Mouse (Mus musculus) cerebellum, postnatal 4 days (tissue): ENCODE results near the gene Ror2.

ENCODE experiments used
- DNase-seq, 2 experiments: peaks; one replicate each; pipeline ENCODE4 v3.0.0; 2022; ENCODE audit warnings: low spot score in 2 of 2, mixed read lengths in 1 of 2

Ror2 gene

DNA sequence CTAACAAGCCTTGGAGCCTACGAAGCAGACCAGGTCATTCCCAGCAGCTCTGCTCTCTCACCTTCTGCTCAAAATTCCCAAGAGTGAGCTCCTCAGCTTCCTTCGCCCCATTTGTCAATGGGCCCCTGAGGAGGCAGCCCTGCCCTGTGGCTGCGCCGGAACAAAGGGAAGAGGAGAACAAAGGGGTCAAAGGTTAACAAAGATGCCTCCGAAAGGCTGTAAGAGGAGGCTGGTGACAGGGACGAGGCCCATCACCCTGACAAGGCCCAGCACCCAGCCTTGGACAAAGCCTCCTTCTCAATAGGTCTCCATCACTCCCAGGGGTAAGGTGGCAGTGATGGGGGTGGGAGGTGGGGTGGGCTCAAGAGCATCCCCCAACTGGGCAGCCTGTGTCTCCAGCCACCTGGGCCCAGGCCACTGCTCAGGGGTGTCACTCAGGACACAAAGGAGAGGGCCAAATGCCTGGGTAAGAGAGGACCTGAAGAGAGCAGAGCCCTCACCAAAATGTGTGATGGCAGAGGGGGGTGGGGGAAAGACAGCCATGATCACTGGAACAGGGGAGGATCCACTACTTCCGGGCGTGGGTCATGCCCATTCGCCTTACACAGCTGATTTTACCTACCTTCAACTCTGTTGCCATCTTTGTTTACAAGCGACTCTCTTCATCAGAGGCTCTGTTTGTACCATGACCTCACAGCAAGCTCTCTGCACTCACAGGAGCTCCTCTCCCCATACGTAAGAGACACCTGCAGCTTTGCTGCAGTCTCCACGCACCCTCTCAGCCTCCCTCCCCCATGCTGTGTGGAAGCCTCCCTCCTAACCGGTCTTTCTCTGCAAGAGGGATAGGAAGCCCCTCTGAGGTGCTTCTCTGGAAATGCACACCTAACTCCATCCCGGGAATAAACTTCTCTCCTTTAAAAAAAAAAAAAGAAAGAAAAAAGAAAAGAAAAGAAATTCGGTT, 51.8 kb downstream of the Ror2 start:
- no peak for DNase-seq

DNA sequence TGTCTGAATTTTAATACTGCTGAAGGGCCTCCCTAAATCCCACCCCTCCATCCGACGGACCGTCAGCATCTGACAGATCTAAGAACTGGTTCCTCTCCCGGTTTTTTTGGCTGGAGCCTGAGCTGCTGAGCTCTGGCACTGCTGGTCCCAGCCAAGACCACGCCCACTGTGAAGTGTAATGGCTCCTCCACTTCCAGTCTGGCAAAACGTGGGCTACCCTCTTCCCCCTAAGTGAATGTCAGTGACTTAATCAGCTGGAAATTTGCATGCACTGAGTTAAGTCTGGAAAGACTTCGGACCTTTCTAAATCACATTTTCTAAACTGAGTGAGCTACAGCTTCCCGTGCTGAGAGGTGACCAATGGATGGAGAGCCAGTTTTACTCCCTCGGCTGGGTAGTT, 52.5 kb downstream of the Ror2 start:
- peak in 1 of 2 experiments; percentile 65 for DNase-seq

DNA sequence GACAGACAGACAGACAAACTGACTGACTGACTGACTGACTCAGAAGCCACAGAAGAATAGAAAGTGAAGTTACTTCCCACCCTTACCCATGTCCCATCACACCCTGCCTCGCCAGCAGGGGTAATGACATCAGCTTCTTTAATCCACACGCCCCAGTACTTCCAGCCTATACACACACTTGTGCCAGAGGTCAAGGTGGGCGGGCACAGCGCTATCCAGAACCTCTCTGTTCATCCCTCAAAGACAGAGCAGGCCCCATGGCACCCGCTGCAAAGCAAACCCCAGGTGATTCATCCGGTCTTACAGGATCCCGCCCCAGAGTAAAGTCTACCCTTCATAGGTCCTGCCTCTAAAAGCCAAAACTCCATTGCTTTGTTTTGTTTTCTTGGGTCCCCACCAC, 53.5 kb downstream of the Ror2 start:
- DNase-seq: no peak

DNA sequence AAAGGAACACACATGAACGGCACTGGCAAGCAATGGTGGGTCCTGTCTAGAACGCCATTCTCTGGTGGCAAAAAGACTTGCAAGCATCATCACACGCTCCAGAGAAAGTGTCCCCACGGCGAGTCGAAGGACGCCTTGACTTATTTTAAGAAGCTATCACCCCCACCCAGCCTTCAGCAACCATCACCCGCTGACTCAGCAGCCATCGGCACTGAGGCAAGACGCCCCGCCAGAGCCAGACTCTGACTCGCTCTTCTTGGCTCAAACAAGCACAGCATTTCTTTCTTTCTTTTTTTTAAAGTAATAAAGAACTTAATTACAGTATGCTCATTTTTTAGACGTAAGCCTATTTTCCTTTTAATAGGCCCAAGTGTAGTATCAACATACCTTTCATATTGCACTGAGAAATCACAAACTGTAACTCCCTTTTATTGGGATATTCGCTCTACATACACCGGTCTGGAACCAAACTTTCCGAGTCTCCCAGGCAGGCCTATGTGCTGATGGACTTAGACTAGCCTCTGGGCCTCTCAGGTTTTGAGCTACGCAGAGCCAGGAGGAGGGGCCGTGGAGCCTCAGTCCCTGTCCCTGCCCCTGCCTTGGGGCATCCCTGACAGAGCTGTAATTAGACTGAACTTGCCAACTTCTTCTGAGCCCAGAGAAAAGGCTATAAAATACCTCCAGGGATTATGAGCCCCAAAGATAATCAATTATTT, 55.3 kb downstream of the Ror2 start:
- no peak for DNase-seq

DNA sequence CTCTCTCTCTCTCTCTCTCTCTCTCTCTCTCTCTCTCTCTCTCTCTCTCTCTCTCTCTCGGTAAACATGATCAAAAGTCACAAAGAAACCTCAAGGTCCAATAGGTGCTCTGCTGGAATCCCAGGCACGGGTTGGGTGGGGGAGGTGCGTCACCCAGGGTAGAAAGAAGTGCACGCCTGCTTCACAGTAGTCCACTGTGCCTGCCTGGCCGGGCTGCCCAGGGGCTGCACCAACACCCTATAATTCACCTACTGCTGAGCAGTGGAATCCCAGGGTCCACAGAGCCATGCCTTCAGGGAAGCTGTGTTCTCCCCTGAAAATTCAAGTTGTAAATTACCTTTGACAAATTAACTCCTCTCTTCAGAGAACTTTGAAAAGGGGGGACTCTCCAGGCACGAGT, 58.9 kb downstream of the Ror2 start:
- no peak for DNase-seq

DNA sequence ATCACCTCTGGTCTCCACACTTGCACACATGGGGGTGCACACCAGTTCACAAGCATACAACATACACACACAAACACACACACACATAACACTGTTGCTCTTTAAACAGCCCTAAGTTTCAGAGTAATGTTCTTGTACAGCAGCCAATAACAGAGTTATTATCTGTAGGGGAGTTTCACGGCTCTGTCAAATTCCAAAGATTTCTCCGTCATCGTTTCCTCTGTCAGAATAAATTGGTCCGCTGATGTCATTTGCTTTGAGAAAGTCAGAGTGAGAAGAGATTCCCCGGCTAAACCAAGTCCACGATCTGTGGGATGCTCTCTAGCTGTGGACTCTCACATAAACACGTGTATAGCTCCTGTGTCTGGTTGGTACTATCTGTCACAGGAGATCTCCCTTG, 59.5 kb downstream of the Ror2 start:
- no peak for DNase-seq

DNA sequence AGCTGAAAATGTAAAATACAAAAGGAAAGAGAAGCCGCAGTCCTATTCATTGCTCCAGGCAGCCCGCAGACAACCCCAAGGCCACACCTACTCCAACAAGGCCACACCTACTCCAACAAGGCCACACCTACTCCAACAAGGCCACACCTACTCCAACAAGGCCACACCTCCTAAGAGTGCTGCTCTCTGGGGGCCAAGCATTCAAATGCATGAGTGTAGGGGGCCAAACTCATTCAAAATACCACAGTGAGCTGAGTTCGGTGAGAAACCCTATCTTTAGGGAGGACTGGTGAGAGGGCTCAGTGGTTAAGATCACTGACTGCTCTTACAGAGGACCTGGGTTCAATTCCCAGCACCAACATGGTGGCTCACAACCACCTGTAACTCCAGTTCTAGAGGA, 60.0 kb downstream of the Ror2 start:
- no peak for DNase-seq

DNA sequence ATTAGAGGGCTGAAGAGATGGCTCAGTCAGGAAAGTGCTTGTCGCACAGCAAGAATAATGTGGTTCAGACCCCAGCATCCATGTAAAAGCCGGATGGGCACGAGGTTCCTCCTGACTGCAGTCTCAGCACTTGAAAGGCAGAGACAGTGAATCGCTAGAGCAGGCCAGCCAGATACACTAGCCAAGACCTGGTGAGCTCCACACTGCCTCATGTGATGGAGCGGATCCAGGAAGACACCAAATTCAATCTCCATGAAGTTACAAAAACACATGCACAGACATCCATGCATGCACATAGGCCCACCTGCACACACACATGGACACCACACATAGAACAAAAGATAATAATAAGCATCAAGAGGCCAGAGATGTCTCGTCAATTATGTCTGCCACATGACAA, 64.7 kb downstream of the Ror2 start:
- no peak for DNase-seq

DNA sequence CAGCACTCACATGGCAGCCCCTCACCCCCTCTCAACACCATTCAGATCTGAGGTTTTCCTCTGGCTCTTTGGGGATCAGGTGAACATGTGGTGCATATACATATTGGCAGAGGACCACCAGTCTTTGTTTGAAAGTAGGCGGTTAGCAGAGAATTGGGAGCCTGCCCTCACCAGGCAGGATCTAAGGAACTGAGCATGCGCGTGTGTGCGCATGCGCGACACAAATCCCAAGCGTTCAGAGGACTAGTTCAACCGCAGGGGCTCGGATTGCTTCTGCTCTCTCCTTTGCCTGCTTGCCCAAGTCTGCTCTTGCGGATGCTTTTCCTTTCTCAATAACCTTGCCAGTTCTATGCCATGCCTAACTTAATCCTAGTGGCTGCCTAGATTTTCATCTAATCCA, 66.0 kb downstream of the Ror2 start:
- no peak for DNase-seq

DNA sequence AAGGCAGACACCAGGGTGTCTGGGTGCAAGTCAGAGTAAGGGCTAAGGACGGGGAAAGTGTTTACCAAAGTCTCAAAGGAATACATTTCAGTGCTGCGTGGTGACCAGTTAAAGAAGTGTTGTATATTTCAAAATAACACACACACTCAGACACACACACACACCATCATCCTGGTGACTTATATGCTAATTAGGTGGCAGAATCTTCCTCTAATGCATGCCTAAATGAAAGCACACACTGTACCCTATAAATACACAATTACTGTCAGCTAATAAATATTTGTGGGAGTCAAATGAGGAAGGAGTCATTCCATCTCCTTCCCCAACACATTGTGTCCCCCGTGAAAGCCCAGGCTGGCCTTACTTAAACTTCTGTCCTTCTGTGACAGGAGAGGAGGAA, 66.5 kb downstream of the Ror2 start:
- no peak for DNase-seq

DNA sequence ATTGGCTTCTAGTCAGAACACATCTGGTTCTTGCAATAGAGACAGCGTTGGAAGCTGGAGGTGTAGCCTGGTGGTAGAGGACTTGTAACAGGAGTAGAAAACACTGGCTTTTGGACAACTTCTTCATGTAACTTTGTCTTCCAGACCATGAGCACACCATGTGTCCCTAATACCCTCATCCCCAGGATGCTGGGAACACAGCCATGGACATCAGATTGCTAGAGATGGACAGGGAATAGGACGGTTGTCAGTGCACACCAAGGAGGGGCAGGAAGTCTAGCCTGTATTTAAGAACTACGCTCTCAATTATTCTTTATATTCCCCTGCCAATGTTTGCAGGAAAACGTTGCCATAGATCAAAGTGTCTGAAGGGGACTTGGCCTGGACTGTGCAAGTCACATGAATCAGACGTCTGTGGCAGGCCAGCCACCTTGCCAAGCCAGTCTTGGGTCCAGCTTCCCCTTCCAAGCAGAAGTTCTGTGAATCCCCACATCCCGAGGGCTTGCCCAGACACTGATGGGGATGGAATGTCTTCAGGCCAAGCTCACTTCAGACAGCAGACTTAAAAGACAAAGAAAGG, 68.4 kb downstream of the Ror2 start:
- no peak for DNase-seq

DNA sequence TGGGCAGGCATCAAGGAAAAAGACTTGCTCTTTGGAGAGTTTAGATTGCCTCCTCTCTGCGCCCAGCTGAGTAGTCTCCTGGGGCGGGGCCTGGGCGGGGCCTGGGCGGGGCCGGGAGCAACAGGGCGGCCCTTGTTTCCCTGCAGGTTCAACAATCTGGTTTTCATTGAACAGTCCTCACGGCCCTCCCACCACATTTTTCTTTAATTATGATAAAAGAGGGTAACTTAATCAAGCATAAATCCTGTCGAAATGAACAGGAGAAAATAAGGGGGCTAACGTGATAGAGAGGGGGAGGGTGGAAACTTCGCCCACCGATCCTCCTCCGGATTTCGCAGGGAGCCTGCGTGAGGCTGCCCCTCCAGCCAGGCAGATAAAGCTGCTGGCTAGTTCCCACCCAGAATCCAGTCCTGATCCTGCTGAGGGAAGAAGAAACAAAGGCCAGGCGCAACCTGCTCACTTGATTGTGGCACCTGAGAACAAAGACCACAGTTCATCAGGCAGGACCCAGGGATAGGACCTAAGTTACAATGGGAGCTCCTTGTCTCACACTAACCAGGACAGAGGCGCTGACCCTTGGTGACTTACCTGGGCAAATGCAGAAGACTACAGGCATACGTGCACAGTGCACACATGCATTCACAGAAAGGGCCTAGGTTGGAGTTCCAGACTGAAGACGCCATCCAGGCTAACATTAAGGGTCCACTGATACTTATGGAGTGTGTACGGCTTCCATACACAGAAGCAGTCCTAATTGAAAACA, 73.8 kb downstream of the Ror2 start:
- no peak for DNase-seq

DNA sequence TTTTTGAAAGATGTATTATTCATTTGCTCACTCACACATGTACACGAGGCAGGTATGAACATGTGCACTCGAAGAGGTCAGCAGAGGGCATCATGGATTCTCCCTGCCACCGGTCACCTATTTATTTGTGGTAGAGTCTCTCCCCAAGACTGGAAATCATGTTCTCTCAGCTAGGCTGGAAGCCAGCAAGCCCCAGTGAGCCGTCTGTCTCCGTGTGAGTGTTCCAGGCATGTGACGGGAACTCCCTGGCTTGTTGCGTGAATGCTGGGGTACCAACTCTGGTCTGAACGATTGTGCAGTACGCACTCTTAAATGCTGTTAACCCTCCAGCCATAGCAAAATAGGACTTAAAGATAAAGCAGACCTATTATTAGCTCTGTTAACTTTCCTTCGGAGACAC, 77.4 kb downstream of the Ror2 start:
- DNase-seq: no peak

DNA sequence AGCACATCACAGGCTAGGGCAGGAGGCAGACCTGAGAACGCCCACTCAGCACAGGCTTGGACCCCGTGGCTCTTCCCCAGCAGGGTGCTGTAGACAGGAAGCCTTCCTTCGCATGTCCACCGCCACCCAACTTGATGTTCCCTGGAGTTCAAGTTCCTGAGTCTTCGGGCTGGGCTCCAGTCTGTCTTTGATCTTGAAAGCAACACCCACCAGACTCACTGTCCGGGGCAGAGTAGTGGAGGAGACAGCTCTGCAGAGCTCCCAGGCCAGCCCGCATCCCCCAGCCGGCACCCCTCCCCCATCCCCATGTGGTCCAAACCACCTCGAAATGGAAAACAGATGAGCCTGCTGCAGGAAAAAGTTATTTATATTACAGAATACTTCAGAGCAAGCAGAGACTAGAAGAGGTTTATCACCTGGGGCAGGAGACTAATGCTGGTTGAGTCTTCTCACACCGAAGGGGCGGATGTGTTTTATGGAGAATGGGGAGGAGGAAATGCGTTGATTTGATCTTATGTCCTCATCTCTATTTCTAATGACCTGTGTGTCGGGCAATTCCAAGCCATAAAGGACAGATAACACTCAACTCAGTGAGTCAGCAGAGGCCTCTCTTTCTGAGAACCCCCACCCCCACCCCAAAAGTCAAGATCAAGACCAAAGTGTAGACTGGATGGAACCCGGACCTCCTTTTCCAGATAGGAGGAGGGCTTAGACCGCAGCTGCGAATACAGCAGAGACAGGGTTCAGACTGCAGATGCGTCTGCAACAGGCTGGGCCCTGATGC, 80.6 kb downstream of the Ror2 start:
- no peak for DNase-seq

DNA sequence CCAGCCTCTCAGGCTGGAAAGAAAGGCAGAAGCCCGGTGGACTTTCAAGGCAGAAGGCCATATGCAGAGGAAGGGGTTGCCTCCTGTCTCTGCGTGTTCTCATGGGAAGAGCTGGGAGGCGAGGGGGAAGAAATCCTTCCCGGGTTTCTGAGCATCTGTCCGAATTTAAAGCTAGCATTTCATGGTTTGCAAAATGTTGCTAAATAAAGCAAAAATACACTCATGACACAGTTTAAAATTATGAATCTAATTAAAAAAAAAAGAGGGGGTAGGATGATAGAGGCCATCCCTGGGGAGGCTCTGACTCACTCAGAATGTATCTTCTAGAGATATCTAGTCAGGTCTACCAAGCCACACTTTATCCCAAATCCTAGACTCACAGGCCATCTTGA, 83.5 kb downstream of the Ror2 start:
- DNase-seq: no peak

DNA sequence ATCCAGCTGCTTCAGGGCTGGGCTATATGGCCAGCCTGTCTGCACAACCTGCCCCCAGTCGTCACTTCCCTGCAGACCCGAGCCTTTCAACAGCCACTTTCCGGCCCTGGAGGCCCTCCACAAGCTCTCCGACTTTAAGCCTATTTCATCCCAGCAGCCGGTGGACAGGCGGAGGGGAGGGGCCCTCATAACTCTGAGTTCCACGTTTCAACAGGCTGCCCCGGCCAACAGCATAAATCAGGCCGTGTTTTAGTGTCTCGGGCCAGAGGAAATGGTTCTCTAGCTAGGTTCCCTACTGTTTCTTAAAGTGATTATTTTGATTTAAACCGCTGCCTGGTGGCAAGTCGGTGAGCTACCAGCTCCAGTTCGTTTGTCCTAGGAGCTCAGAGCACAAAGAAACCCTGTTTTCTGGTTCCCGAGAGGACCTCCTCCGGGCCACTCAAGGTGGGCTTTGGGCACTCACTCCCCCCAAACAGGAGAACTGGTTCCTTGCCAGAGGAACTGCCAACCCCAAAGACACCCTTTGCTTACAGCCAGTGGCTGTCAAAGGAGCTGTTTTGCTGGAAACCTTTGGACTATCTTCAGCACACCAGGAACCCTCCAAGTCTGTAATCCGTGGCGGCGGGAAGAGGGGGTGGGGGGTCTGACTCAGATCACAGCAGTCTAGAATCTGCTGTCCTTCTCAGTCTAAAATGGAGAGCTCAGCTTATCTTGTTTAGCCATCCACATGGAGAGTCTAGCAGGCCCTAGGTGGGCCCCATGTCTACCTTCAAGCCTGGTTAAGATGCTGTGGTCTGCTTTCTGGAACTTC, 84.1 kb downstream of the Ror2 start:
- DNase-seq: peak in 1 of 2 experiments; percentile 37

DNA sequence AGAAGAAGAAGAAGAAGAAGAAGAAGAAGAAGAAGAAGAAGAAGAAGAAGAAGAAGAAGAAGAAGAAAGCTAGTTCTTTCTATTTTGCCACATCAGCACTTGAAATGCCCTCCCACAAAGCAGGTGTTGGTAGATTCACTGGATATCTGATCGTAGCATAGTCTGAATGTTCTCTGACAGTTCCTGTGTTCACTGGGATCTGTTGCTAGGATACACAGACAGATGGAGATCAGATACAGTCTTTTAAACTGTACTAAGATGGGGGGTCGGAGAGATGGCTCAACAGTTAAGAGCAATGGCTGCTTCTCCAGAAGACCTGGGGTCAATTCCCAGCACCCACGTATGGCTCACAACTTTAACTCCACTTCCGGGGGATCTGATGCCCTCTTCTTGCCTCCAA, 85.8 kb downstream of the Ror2 start:
- DNase-seq: no peak

DNA sequence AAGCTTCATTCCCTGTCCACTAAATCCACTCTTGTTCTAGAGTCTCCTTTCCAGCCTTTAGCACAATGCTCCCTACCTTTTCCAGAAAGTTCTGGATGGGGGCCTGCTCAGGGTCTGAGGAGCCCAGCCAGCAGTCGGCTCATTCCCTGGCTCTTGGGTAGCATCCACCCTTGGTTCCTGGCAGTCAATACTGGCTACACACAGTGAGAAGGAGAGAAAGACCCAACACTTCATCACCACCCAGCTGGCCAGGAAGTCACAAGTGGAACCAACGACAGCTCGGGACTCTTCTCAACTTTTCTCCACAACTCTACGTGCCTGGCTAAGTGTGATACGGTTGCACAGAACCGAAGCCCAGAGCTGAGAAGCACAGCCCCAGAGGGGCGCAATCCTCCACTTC, 86.7 kb downstream of the Ror2 start:
- DNase-seq: no peak

DNA sequence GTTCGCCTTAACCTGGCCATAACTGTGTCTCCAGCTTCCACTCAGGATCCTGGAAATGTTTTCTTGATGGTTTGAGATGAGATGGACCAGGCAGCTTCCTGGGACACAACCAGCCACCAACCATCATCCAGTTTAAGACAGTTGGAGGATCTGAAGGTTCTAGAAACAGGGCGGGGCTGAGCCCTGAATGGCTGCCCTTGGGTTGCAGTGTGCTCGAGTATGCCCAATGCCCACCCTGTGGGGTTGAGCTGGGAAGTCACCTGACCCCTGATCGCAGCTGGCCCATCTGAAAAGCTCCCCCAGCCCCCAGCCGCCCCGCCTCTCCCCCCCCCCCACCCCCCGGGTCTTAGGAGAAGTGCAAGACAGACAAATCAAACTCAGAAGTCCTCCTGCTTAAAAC, 89.2 kb downstream of the Ror2 start:
- DNase-seq: no peak

DNA sequence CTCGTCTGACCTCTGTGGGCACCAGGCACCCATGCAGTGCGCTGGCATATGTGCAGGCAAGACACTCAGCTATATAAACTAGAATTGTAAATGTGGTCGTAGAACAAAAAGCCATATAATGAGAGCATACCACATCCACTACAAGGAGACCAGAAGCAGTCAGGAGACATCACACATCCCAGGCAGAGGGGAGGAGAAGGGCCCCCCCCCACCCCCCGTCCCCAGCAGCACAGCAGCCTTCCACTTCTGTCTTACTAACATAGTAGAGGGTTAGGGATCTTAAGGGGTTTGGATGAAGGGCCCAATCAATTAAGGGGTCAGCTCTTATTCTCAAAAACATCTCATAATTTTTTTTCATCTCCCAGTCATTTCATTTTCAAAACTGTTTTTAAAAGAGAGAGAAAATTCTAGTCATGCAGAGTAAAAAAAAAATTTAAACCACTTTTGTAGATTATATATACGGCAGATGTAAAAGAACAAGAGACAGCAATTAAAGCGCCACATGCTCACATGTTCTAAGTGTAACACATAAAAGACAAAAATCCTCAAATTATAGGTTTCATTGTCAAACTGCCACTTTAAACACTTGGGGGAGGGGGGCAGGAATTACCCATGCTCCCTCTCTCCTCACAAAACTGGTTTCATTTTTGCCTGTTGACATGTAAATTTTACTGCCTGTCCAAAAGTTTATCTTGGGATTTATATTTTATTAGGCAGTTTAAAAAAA, 89.8 kb downstream of the Ror2 start:
- DNase-seq: no peak
